Mouse (Mus musculus): ENCODE data around the gene Gm17482. TPM values are rescaled to one million over a fixed set of nuclear protein-coding genes. Genes with fewer than 3 reads are reported as not detected.
"Not testable (repeated sequence)": the region's sequence is repeated elsewhere in the genome, so short reads cannot be mapped to it uniquely, and the experiment has no call there.

Gene Gm17482
- polyA plus RNA-seq, 1 experiment from 2014 or later = not detected

- H3K9me3 ChIP-seq (ENCODE audit: control insufficient read depth, low read length); H3K36me3 ChIP-seq (ENCODE audit: control insufficient read depth, insufficient read depth, low read length); H3K4me1 ChIP-seq (ENCODE audit: control insufficient read depth, insufficient read depth, low read length); H3K9ac ChIP-seq (replicated peaks; ENCODE audit: low read length); H3K27ac ChIP-seq (replicated peaks; ENCODE audit: low read depth, low read length); DNase-seq; H3K4me2 ChIP-seq (ENCODE audit: low read length); ATAC-seq (ENCODE audit: low FRiP score, low TSS enrichment); H3K27me3 ChIP-seq (ENCODE audit: control insufficient read depth, insufficient read depth, low read length); H3K4me3 ChIP-seq (replicated peaks; ENCODE audit: low read depth, low read length): not testable (repeated sequence)
- WGBS = 69% methylated on average over 2 of the region's 2 CpGs
Observed at GRCm38 (mm10) chr6:115240431-115240830, 13.3 kb downstream of the Gm17482 start.

- no peak overlapping the region for H3K27ac ChIP-seq (replicated peaks; ENCODE audit: low read depth, low read length)
- no peaks in the 10 kb centered on the region for H3K9me3 ChIP-seq (ENCODE audit: control insufficient read depth, low read length)
- no peaks in the 10 kb centered on the region for H3K27me3 ChIP-seq (ENCODE audit: control insufficient read depth, insufficient read depth, low read length)
- H3K36me3 ChIP-seq (ENCODE audit: control insufficient read depth, insufficient read depth, low read length) = 0 out of 2 replicates have a peak, but pooled peaks cover 6% of the 10 kb centered on the region
- H3K4me1 ChIP-seq (ENCODE audit: control insufficient read depth, insufficient read depth, low read length) = no peaks in the 10 kb centered on the region
- ATAC-seq (ENCODE audit: low FRiP score, low TSS enrichment) (no peak), DNase-seq (peak; percentile 18)
- 81% methylated on average over 3 of the region's 3 CpGs for WGBS
- H3K9ac ChIP-seq (replicated peaks; ENCODE audit: low read length) = no peak overlapping the region
- no peak overlapping the region for H3K4me3 ChIP-seq (replicated peaks; ENCODE audit: low read depth, low read length)
- no peak overlapping the region for H3K4me2 ChIP-seq (ENCODE audit: low read length)
Observed at GRCm38 (mm10) chr6:115241131-115241699, 14.1 kb downstream of the Gm17482 start.

GRCm38 (mm10) chr6:115241939-115242338 is 14.8 kb downstream of the Gm17482 start:
- Histone ChIP-seq H3K4me3 (replicated peaks; ENCODE audit: low read depth, low read length) (no peak overlapping the region), H3K27me3 (ENCODE audit: control insufficient read depth, insufficient read depth, low read length) (no peaks in the 10 kb centered on the region), H3K36me3 (ENCODE audit: control insufficient read depth, insufficient read depth, low read length) (0 out of 2 replicates have a peak, but pooled peaks cover 6% of the 10 kb centered on the region), H3K4me2 (ENCODE audit: low read length) (no peak overlapping the region), H3K9me3 (ENCODE audit: control insufficient read depth, low read length) (no peaks in the 10 kb centered on the region), H3K27ac (replicated peaks; ENCODE audit: low read depth, low read length) (no peak overlapping the region), H3K4me1 (ENCODE audit: control insufficient read depth, insufficient read depth, low read length) (no peaks in the 10 kb centered on the region), H3K9ac (replicated peaks; ENCODE audit: low read length) (no peak overlapping the region)
- DNase-seq (no peak), ATAC-seq (ENCODE audit: low FRiP score, low TSS enrichment) (no peak)
- 92% methylated on average over 3 of the region's 3 CpGs for WGBS

- no peaks in the 10 kb centered on the region for H3K4me1 ChIP-seq (ENCODE audit: control insufficient read depth, insufficient read depth, low read length)
- no peaks in the 10 kb centered on the region for H3K27me3 ChIP-seq (ENCODE audit: control insufficient read depth, insufficient read depth, low read length)
- 0 out of 2 replicates have a peak, but pooled peaks cover 5% of the 10 kb centered on the region for H3K36me3 ChIP-seq (ENCODE audit: control insufficient read depth, insufficient read depth, low read length)
- DNase-seq (no peak), ATAC-seq (ENCODE audit: low FRiP score, low TSS enrichment) (no peak)
- WGBS = 85% methylated on average over 2 of the region's 2 CpGs
- no peaks in the 10 kb centered on the region for H3K9me3 ChIP-seq (ENCODE audit: control insufficient read depth, low read length)
- no peak overlapping the region for H3K4me3 ChIP-seq (replicated peaks; ENCODE audit: low read depth, low read length)
- H3K9ac ChIP-seq (replicated peaks; ENCODE audit: low read length) = no peak overlapping the region
- H3K4me2 ChIP-seq (ENCODE audit: low read length) = no peak overlapping the region
- H3K27ac ChIP-seq (replicated peaks; ENCODE audit: low read depth, low read length) = no peak overlapping the region
Observed at GRCm38 (mm10) chr6:115244222-115244621, 17.1 kb downstream of the Gm17482 start.

GRCm38 (mm10) chr6:115245500-115246058 is 18.4 kb downstream of the Gm17482 start:
- H3K4me2 ChIP-seq (ENCODE audit: low read length) = no peak overlapping the region
- ATAC-seq (ENCODE audit: low FRiP score, low TSS enrichment) (no peak), DNase-seq (no peak)
- H3K36me3 ChIP-seq (ENCODE audit: control insufficient read depth, insufficient read depth, low read length) = 0 out of 2 replicates have a peak, but pooled peaks cover 3% of the 10 kb centered on the region
- H3K27ac ChIP-seq (replicated peaks; ENCODE audit: low read depth, low read length) = no peak overlapping the region
- no peak overlapping the region for H3K4me3 ChIP-seq (replicated peaks; ENCODE audit: low read depth, low read length)
- H3K9ac ChIP-seq (replicated peaks; ENCODE audit: low read length) = no peak overlapping the region
- no peaks in the 10 kb centered on the region for H3K9me3 ChIP-seq (ENCODE audit: control insufficient read depth, low read length)
- H3K4me1 ChIP-seq (ENCODE audit: control insufficient read depth, insufficient read depth, low read length) = no peaks in the 10 kb centered on the region
- H3K27me3 ChIP-seq (ENCODE audit: control insufficient read depth, insufficient read depth, low read length) = no peaks in the 10 kb centered on the region
- WGBS = 82% methylated on average over 3 of the region's 3 CpGs

- H3K36me3 ChIP-seq (ENCODE audit: control insufficient read depth, insufficient read depth, low read length) = no peaks in the 10 kb centered on the region
- ATAC-seq (ENCODE audit: low FRiP score, low TSS enrichment) (0 out of 2 replicates have a peak, but pooled peaks have one; percentile 31), DNase-seq (peak; percentile 43)
- no peak overlapping the region for H3K9ac ChIP-seq (replicated peaks; ENCODE audit: low read length)
- peak overlapping the region; percentile 32; the same call in 1 of the 2 replicates for H3K27ac ChIP-seq (replicated peaks; ENCODE audit: low read depth, low read length)
- peak overlapping the region; percentile 41 for H3K4me2 ChIP-seq (ENCODE audit: low read length)
- H3K4me1 ChIP-seq (ENCODE audit: control insufficient read depth, insufficient read depth, low read length) = peaks cover 3% of the 10 kb centered on the region; the same call in 1 of the 2 replicates
- 6% methylated on average over 13 of the region's 13 CpGs for WGBS
- H3K27me3 ChIP-seq (ENCODE audit: control insufficient read depth, insufficient read depth, low read length) = no peaks in the 10 kb centered on the region
- no peaks in the 10 kb centered on the region for H3K9me3 ChIP-seq (ENCODE audit: control insufficient read depth, low read length)
- H3K4me3 ChIP-seq (replicated peaks; ENCODE audit: low read depth, low read length) = 0 out of 2 replicates have a peak overlapping the region, but pooled peaks have one; percentile 0
Observed at GRCm38 (mm10) chr6:115251531-115251985, 24.4 kb downstream of the Gm17482 start.

- Histone ChIP-seq H3K4me3 (replicated peaks; ENCODE audit: low read depth, low read length) (0 out of 2 replicates have a peak within 1 kb of the TSS, but pooled peaks have one; percentile 0), H3K4me2 (ENCODE audit: low read length) (peak within 1 kb of the TSS; percentile 41), H3K36me3 (ENCODE audit: control insufficient read depth, insufficient read depth, low read length) (no peaks in the 10 kb centered on the region), H3K27ac (replicated peaks; ENCODE audit: low read depth, low read length) (peak within 1 kb of the TSS; percentile 32; the same call in 1 of the 2 replicates), H3K4me1 (ENCODE audit: control insufficient read depth, insufficient read depth, low read length) (peaks cover 3% of the 10 kb centered on the region; the same call in 1 of the 2 replicates), H3K27me3 (ENCODE audit: control insufficient read depth, insufficient read depth, low read length) (no peaks in the 10 kb centered on the region), H3K9ac (replicated peaks; ENCODE audit: low read length) (no peak within 1 kb of the TSS), H3K9me3 (ENCODE audit: control insufficient read depth, low read length) (no peaks in the 10 kb centered on the region)
- DNase-seq (peak; percentile 47), ATAC-seq (ENCODE audit: low FRiP score, low TSS enrichment) (no peak)
- WGBS = 14% methylated on average over 9 of the region's 10 CpGs
Observed at GRCm38 (mm10) chr6:115252099-115252873, 25.1 kb downstream of the Gm17482 start, which contains the start of gene Timp4. Gene Timp4 (minus strand): TSS chr6:115252205.

GRCm38 (mm10) chr6:115255171-115255570 is 28.0 kb downstream of the Gm17482 start:
- DNase-seq = no peak
- Histone ChIP-seq H3K36me3 (ENCODE audit: control insufficient read depth, insufficient read depth, low read length) (no peaks in the 10 kb centered on the region), H3K4me3 (replicated peaks; ENCODE audit: low read depth, low read length) (no peak overlapping the region), H3K27me3 (ENCODE audit: control insufficient read depth, insufficient read depth, low read length) (no peaks in the 10 kb centered on the region), H3K9me3 (ENCODE audit: control insufficient read depth, low read length) (no peaks in the 10 kb centered on the region), H3K9ac (replicated peaks; ENCODE audit: low read length) (no peak overlapping the region), H3K4me1 (ENCODE audit: control insufficient read depth, insufficient read depth, low read length) (peaks cover 3% of the 10 kb centered on the region; the same call in 1 of the 2 replicates), H3K4me2 (ENCODE audit: low read length) (no peak overlapping the region), H3K27ac (replicated peaks; ENCODE audit: low read depth, low read length) (no peak overlapping the region)
- WGBS = 88% methylated on average over 3 of the region's 3 CpGs
- no peak for ATAC-seq (ENCODE audit: low FRiP score, low TSS enrichment)
